Mouse (Mus musculus) liver, embryonic 11.5 days (tissue): ENCODE results near the gene Npr2. TPM values are rescaled to one million over a fixed set of nuclear protein-coding genes. Genes with fewer than 3 reads are reported as not detected.

Experiments used
- ATAC-seq: fragments of 200-750 bp; cut with Nextera tagmentation; replicated peaks from 2 replicates; pipeline ENCODE4 v1.8.0; 2017; ENCODE audit warnings: moderate number of reproducible peaks, mild to moderate bottlenecking, moderate TSS enrichment, moderate library complexity; ENCODE audit not compliant: low FRiP score
- DNase-seq: peaks from one replicate; pipeline ENCODE4 v3.0.0-alpha.2; 2017; ENCODE audit warnings: low spot score
- H3K27ac ChIP-seq: fragments of 300-500 bp; sonication (generic); 2 replicates; pipeline ENCODE4 v1.5.1; 2014; ENCODE audit warnings: mild to moderate bottlenecking, low read depth, low read length, control low read depth
- H3K27me3 ChIP-seq: fragments of 300-500 bp; sonication (generic); replicated peaks from 2 replicates; pipeline ENCODE4 v1.6.1; 2014; ENCODE audit warnings: low read length, mixed read lengths; ENCODE audit not compliant: control insufficient read depth, insufficient read depth
- H3K36me3 ChIP-seq: fragments of 300-500 bp; sonication (generic); 2 replicates; pipeline ENCODE4 v1.6.1; 2014; ENCODE audit warnings: mild to moderate bottlenecking, low read length, moderate library complexity, mixed read lengths; ENCODE audit not compliant: control insufficient read depth, insufficient read depth
- H3K4me1 ChIP-seq: fragments of 300-500 bp; sonication (generic); replicated peaks from 2 replicates; pipeline ENCODE4 v1.6.1; 2014; ENCODE audit warnings: low read length, mixed read lengths; ENCODE audit not compliant: control insufficient read depth, insufficient read depth
- H3K4me2 ChIP-seq: fragments of 300-500 bp; sonication (generic); 2 replicates; pipeline ENCODE4 v1.6.1; 2014; ENCODE audit warnings: mild to moderate bottlenecking, control low read depth, moderate library complexity
- H3K4me3 ChIP-seq: fragments of 300-500 bp; sonication (generic); 2 replicates; pipeline ENCODE4 v1.5.1; 2014; ENCODE audit warnings: low read depth, low read length, control low read depth
- H3K9ac ChIP-seq: fragments of 300-500 bp; sonication (generic); 2 replicates; pipeline ENCODE4 v1.6.1; 2014; ENCODE audit warnings: low read depth, low read length, control low read depth
- H3K9me3 ChIP-seq: fragments of 300-500 bp; sonication (generic); 2 replicates; pipeline ENCODE4 v1.6.1; 2016; ENCODE audit warnings: low read length, inconsistent platforms, mixed read lengths; ENCODE audit not compliant: control insufficient read depth
- WGBS: fragments of 180-500 bp; shearing (Covaris S2); extraction: QIAGEN DNeasy Blood & Tissue Kit; methylation state at CpG from one replicate; pipeline ENCODE4 v1.1.7; 2014; 5-methylcytosine and 5-hydroxymethylcytosine counted together
- polyA plus RNA-seq: library from polyadenylated mRNA; unstranded; fragments of >200 nt; fragmentation: Nextera tagmentation; extraction: Ambion mirVana; gene quantifications from 2 replicates; pipeline ENCODE4 v1.2.1, GENCODE M21; 2014

Npr2 gene
- 3.2 and 4.5 TPM in 2 replicates for polyA plus RNA-seq

DNA sequence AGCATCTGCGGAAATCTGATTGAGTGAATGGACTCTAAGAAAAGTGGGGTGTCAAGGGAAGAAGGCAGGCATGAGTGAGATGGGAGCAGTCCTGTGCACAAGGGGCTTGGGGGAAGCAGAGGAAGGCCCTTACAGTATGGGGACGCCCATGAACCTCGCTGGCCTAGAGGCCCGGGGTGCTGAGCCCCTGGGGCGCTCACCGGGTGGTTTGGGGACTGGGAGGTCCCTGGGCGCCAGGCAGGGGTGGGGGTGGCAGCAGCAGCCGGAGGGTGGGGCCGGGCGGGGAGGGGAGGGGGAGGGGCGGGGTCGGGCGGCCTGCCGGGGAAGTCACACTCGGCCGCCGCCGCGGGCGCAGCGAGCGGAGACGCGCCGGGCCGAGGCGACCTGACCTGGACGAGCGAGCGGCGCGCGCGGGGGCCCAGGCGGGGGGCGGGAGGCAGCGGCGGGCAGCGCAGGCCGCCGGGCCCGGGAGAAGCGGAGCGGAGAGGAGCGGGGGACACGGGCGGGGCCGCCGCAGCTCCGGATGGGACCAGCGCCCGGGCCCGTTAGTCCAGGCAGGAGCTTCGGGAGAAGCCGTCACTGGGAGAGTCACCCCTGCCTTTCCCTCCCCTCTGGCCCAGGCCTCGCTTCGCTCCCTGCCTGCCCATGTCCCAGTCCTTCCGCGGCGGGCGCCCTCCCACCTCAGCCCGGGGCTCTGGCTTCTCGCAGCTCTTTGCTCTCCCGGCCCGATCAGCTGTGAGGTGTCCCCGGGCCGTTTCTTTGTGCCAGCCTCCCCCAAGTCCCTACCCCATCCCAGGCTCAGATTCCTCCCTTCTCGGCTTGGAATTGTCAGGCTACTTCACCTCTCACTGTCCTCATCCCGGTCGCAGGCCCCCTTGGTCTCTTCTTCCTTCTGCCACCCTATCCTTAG lies at the start of gene Npr2:
Gene Npr2, plus strand, starts transcription at position 890 of the 910 bp plus-strand sequence.
- no peak within 1 kb of the TSS for H3K27ac ChIP-seq
- peak within 1 kb of the TSS; percentile 64 for H3K4me3 ChIP-seq
- DNase-seq: peak; percentile 64
- peak; percentile 39 for ATAC-seq
- H3K4me2 ChIP-seq: peak within 1 kb of the TSS; percentile 96
- WGBS: 4% methylated on average over 35 of the region's 70 CpGs
- H3K36me3 ChIP-seq: no peaks in the 10 kb centered on the region
- H3K27me3 ChIP-seq: peaks cover 26% of the 10 kb centered on the region
- peak within 1 kb of the TSS; percentile 71 for H3K9ac ChIP-seq
- 0 out of 2 replicates have a peak, but pooled peaks cover 8% of the 10 kb centered on the region for H3K4me1 ChIP-seq
- H3K9me3 ChIP-seq: no peaks in the 10 kb centered on the region

DNA sequence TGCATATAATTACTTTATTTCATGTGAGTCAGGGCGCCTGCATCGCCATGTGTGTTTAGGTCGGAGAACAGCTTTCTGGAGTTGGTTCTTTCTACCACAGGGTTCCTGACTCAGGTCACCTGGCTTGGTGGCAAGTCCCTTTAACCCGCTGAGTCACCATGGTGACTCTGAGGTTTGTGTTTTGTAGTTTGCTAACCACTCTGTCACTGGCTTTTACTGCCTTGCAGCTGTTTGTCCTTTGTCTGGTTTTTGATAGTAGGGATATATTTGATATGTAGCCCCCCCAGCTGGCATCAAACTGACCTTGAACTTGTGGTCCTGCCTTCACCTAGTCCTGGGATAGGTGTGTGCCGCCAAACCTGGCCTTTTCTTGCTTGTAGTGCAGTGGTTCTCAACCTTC lies 49.5 kb upstream of the Npr2 start:
- Histone ChIP-seq H3K36me3 (peaks cover 18% of the 10 kb centered on the region), H3K27me3 (no peaks in the 10 kb centered on the region), H3K4me1 (peaks cover 18% of the 10 kb centered on the region), H3K4me3 (no peak overlapping the region), H3K4me2 (no peak overlapping the region), H3K9ac (no peak overlapping the region), H3K9me3 (no peaks in the 10 kb centered on the region), H3K27ac (no peak overlapping the region)
- DNase-seq (no peak), ATAC-seq (no peak)
- WGBS: 79% methylated on average over 5 of the region's 5 CpGs

DNA sequence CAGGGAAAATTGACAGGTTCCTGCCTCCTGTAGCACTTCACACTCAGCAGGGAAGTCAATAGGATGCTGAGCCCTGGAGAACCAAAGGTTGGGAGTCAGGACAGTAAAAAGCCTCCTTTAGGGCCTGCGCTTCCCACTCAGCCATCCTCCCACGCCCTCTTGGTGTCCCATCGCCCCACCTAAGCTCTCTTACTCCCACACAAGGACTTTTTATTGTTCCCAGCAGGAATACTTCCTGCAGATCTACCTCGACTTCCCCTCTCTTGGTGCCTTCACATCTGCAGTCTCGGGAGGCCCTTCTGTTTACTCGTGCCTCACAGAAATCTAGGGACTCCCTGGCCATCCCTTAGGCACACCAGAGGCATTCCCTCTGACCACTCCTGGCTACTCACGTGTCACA lies 48.3 kb upstream of the Npr2 start:
- H3K4me1 ChIP-seq: peaks cover 21% of the 10 kb centered on the region
- no peak overlapping the region for H3K9ac ChIP-seq
- ATAC-seq (no peak), DNase-seq (no peak)
- peaks cover 18% of the 10 kb centered on the region for H3K36me3 ChIP-seq
- H3K4me3 ChIP-seq: no peak overlapping the region
- no peaks in the 10 kb centered on the region for H3K27me3 ChIP-seq
- H3K9me3 ChIP-seq: no peaks in the 10 kb centered on the region
- no peak overlapping the region for H3K27ac ChIP-seq
- WGBS: 78% methylated on average over 7 of the region's 7 CpGs
- H3K4me2 ChIP-seq: no peak overlapping the region

DNA sequence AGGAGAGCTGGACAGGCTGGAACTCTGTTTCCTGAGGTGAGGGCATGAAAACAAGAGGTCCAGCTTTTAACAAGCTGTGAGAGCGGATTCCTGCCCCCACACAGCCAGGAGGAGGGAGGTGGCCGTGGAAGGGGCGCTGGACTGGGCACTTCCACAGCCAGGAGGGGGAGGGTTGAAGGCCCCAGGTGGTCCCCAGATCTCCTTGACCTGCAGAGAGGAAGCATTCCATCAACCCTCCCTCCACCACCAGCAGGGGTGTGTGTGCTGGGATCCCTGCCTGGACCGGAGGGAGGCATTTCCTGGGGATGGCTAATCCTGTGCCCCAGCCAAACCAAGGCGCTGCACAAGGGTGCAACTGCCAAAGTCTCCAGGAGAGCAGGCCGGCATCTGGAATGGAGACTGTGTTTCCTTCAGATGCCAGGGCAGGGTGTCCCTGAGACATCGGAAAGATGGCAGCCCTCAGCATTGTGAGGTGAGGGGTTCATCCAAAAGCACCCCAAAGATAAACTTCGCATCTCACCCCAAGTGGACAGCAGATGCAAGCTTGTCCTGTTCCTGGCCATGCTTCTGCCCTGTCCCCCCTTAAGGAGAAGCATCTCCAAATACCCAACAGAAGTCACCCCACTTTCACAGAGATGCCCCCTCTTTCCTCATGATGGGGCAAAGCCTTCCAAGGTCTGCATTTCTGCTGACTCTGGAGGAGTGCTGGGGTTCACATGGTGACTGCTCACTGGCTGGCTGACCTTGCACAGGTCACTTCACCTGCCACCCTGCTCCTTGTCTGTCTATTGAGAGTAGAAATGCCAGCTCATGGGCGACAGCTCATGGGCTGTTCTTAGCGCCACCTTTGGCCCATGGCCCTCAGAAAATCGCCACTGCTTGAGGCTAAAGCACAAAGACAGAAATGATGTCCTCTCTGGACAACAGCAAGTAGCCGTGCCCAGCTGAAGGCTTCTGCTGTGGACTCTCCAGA lies 47.0 kb upstream of the Npr2 start, which contains the start of gene Msmp:
Gene Msmp, minus strand, starts transcription at position 51 of the 973 bp plus-strand sequence.
- no peaks in the 10 kb centered on the region for H3K27me3 ChIP-seq
- peaks cover 18% of the 10 kb centered on the region for H3K36me3 ChIP-seq
- 69% methylated on average over 12 of the region's 12 CpGs for WGBS
- no peak within 1 kb of the TSS for H3K4me3 ChIP-seq
- H3K9me3 ChIP-seq: no peaks in the 10 kb centered on the region
- no peak within 1 kb of the TSS for H3K27ac ChIP-seq
- ATAC-seq: no peak
- H3K4me1 ChIP-seq: peaks cover 18% of the 10 kb centered on the region
- no peak within 1 kb of the TSS for H3K9ac ChIP-seq
- no peak for DNase-seq
- no peak within 1 kb of the TSS for H3K4me2 ChIP-seq

DNA sequence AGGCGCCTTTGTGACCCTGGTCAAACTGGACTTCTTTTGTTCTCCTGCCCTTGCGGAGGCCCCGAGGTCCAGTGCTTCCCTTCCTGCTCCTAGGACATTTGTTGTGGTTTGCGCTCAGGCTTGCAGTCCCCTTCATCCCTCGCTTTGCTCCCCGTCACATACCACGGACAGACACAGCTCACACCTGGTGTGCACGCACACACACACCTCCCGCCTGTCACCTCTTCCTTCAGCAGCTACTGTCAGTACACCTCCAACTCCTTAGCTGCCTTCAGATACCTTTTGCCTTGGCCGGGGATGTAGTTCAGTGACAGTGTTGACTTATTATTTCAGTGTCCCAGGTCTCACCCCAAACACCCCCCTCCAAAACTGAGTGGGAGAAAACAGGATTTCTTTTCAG lies 46.1 kb upstream of the Npr2 start:
- no peak overlapping the region for H3K4me3 ChIP-seq
- 60% methylated on average over 9 of the region's 10 CpGs for WGBS
- no peaks in the 10 kb centered on the region for H3K9me3 ChIP-seq
- peaks cover 12% of the 10 kb centered on the region for H3K4me1 ChIP-seq
- no peak overlapping the region for H3K9ac ChIP-seq
- DNase-seq (no peak), ATAC-seq (no peak)
- H3K27me3 ChIP-seq: no peaks in the 10 kb centered on the region
- H3K36me3 ChIP-seq: peaks cover 18% of the 10 kb centered on the region
- H3K27ac ChIP-seq: no peak overlapping the region
- no peak overlapping the region for H3K4me2 ChIP-seq

DNA sequence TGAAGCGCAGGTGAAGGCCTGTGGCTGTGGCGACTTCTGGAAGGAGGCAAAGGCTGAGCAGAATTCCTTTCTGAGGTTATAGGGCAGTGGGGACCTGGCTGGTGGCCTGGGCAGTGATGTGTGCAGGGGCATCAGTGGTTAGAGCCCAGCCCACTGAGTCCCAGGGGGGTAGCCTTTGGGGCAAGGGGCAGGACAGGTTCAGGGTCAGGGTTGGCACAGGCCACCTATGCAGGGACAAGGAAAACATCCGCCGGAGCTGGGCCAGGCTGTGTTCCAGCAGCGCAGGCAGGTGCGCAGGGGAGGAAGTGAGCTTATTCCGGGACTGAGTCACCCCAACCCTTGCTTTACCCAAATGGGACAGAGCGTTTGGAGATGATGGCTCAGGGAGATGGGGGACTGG lies 45.3 kb upstream of the Npr2 start:
- DNase-seq: no peak
- WGBS: 74% methylated on average over 8 of the region's 8 CpGs

DNA sequence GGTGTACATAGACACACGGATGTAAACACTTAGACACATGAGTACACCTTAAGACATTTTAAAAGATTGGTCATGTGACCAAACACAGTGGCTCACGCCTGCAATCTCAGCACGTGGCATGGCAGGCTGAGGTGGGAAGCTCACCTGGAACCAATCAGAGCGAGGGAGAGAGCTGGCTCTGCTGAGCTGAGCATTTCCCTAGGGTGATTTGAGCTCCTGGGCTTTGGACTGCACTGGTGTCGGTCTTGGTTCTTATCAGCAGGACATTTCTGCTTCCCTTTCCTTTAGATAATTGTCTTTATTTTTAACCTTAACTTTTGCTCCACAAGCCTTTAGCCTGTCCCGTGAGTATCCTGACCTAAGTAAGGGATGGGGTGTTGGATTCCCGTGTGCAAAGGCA lies 44.1 kb upstream of the Npr2 start:
- peaks cover 8% of the 10 kb centered on the region for H3K36me3 ChIP-seq
- no peaks in the 10 kb centered on the region for H3K9me3 ChIP-seq
- DNase-seq (no peak), ATAC-seq (no peak; the same call in 1 of the 2 replicates)
- no peak overlapping the region for H3K9ac ChIP-seq
- no peaks in the 10 kb centered on the region; the same call in 1 of the 2 replicates for H3K27me3 ChIP-seq
- peaks cover 12% of the 10 kb centered on the region for H3K4me1 ChIP-seq
- no peak overlapping the region for H3K4me3 ChIP-seq
- no peak overlapping the region for H3K27ac ChIP-seq
- 31% methylated on average over 7 of the region's 7 CpGs for WGBS
- H3K4me2 ChIP-seq: peak overlapping the region; percentile 25; the same call in 1 of the 2 replicates

More for the DNA sequence above, 45.3 kb upstream of the Npr2 start:
- H3K27me3 ChIP-seq: no peaks in the 10 kb centered on the region
- H3K36me3 ChIP-seq: peaks cover 16% of the 10 kb centered on the region
- no peak for ATAC-seq
- no peaks in the 10 kb centered on the region for H3K9me3 ChIP-seq
- peaks cover 12% of the 10 kb centered on the region for H3K4me1 ChIP-seq
- H3K9ac ChIP-seq: no peak overlapping the region
- no peak overlapping the region for H3K4me2 ChIP-seq
- no peak overlapping the region for H3K4me3 ChIP-seq
- no peak overlapping the region for H3K27ac ChIP-seq

DNA sequence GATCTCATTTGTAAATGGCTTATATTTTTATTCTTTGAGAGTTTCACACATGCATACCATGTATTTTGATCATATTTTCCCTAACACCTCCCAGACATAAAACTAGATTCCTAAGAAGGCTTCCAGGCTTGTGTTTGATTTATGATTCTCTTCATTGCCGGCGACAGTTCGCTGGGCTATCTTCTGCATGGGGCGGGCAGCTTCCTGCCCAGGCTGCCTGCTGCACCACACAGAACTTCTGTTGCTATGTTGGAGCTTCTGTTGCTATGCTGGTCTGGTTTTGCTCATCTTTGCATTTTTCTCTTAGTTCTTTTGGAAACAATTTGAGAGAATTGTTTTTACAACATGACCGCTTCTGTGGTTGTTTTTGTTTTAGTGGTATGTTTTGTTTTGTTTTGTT lies 40.2 kb upstream of the Npr2 start:
- Histone ChIP-seq H3K36me3 (no peaks in the 10 kb centered on the region), H3K4me2 (no peak overlapping the region), H3K4me3 (no peak overlapping the region), H3K27me3 (no peaks in the 10 kb centered on the region; the same call in 1 of the 2 replicates), H3K4me1 (peaks cover 9% of the 10 kb centered on the region), H3K27ac (no peak overlapping the region), H3K9ac (no peak overlapping the region), H3K9me3 (no peaks in the 10 kb centered on the region)
- 53% methylated on average over 5 of the region's 5 CpGs for WGBS
- no peak for ATAC-seq
- peak; percentile 25 for DNase-seq
